Mouse (Mus musculus) lung, postnatal 0 days (tissue): ENCODE results near the gene Tekt1. TPM values are rescaled to one million over a fixed set of nuclear protein-coding genes. Genes with fewer than 3 reads are reported as not detected.

Experiments
- ATAC-seq: fragments of 200-750 bp; cut with Nextera tagmentation; 2 replicates; pipeline ENCODE4 v1.8.0; 2017; ENCODE audit warnings: moderate library complexity
- DNase-seq: peaks from one replicate; pipeline ENCODE4 v3.0.0-alpha.2; 2016; ENCODE audit warnings: low spot score
- H3K27ac ChIP-seq: fragments of 300-500 bp; sonication (generic); 2 replicates; pipeline ENCODE4 v1.5.1; 2014; ENCODE audit warnings: antibody characterized with exemption, mild to moderate bottlenecking, low read length, mixed read lengths
- H3K27me3 ChIP-seq: fragments of 300-500 bp; sonication (generic); replicated peaks from 2 replicates; pipeline ENCODE4 v1.6.1; 2014; ENCODE audit warnings: low read length, mixed read lengths; ENCODE audit not compliant: insufficient read depth
- H3K36me3 ChIP-seq: fragments of 300-500 bp; sonication (generic); 2 replicates; pipeline ENCODE4 v1.6.1; 2014; ENCODE audit warnings: low read length, mixed read lengths; ENCODE audit not compliant: insufficient read depth
- H3K4me1 ChIP-seq: fragments of 300-500 bp; sonication (generic); 2 replicates; pipeline ENCODE4 v1.6.1; 2014; ENCODE audit warnings: antibody characterized with exemption, low read depth, low read length, mixed read lengths; ENCODE audit not compliant: insufficient read depth
- H3K4me2 ChIP-seq: fragments of 300-500 bp; sonication (generic); replicated peaks from 2 replicates; pipeline ENCODE4 v1.6.1; 2014; ENCODE audit warnings: low read depth, mild to moderate bottlenecking, low read length, moderate library complexity, mixed read lengths
- H3K4me3 ChIP-seq: fragments of 300-500 bp; sonication (generic); 2 replicates; pipeline ENCODE4 v1.5.1; 2014; ENCODE audit warnings: low read depth, low read length
- H3K9ac ChIP-seq: fragments of 300-500 bp; sonication (generic); replicated peaks from 2 replicates; pipeline ENCODE4 v1.6.1; 2014; ENCODE audit warnings: low read depth, mild to moderate bottlenecking
- H3K9me3 ChIP-seq: fragments of 300-500 bp; sonication (generic); 2 replicates; pipeline ENCODE4 v1.6.1; 2016; ENCODE audit warnings: low read length, mixed read lengths
- CTCF ChIP-seq: IDR thresholded peaks from 2 replicates; pipeline ENCODE4 v1.5.1; 2016; ENCODE audit warnings: antibody characterized with exemption, mild to moderate bottlenecking
- EP300 ChIP-seq: IDR thresholded peaks from 2 replicates; pipeline ENCODE4 v1.6.1; 2016; ENCODE audit warnings: antibody characterized with exemption, mild to moderate bottlenecking, control low read depth
- WGBS: fragments of 180-500 bp; shearing (Covaris S2); extraction: QIAGEN DNeasy Blood & Tissue Kit; methylation state at CpG from one replicate; pipeline ENCODE4 v1.1.7; 2014; 5-methylcytosine and 5-hydroxymethylcytosine counted together
- polyA plus RNA-seq: library from polyadenylated mRNA; unstranded; fragments of >200 nt; fragmentation: Nextera tagmentation; extraction: Ambion mirVana; gene quantifications from 2 replicates; pipeline ENCODE4 v1.2.1, GENCODE M21; 2015

The Tekt1 gene
- polyA plus RNA-seq, 1 experiment from 2014 or later = 14.2 TPM

- peak overlapping the region; percentile 57; the same call in 1 of the 2 replicates for H3K27ac ChIP-seq
- no peak for DNase-seq
- no peak overlapping the region for H3K4me2 ChIP-seq
- no peaks in the 10 kb centered on the region for H3K27me3 ChIP-seq
- no peak for ATAC-seq
- no peak overlapping the region for H3K9ac ChIP-seq
- no peak for TF ChIP-seq EP300
- TF ChIP-seq CTCF = no peak
- 71% methylated on average over 2 of the region's 2 CpGs for WGBS
- no peaks in the 10 kb centered on the region; the same call in none of the 2 replicates for H3K36me3 ChIP-seq
- H3K9me3 ChIP-seq = no peaks in the 10 kb centered on the region
- peaks cover 5% of the 10 kb centered on the region; the same call in 1 of the 2 replicates for H3K4me1 ChIP-seq
- no peak overlapping the region for H3K4me3 ChIP-seq
These were observed 32.5 kb upstream of the Tekt1 start for GRCm38 (mm10) chr11:72394694-72395093.

GRCm38 (mm10) chr11:72393669-72394068 lies 31.4 kb upstream of the Tekt1 start:
- no peak overlapping the region for H3K4me2 ChIP-seq
- H3K4me1 ChIP-seq = peaks cover 5% of the 10 kb centered on the region; the same call in 1 of the 2 replicates
- TF ChIP-seq CTCF (no peak), EP300 (no peak)
- H3K27ac ChIP-seq = peak overlapping the region; percentile 57
- DNase-seq = peak; percentile 79
- peak; percentile 18; the same call in 1 of the 2 replicates for ATAC-seq
- H3K9ac ChIP-seq = no peak overlapping the region
- H3K4me3 ChIP-seq = no peak overlapping the region
- H3K27me3 ChIP-seq = no peaks in the 10 kb centered on the region
- H3K36me3 ChIP-seq = no peaks in the 10 kb centered on the region; the same call in none of the 2 replicates
- H3K9me3 ChIP-seq = no peaks in the 10 kb centered on the region
- 44% methylated on average over 5 of the region's 5 CpGs for whole genome bisulfite sequencing

- peaks cover 5% of the 10 kb centered on the region; the same call in 1 of the 2 replicates for H3K4me1 ChIP-seq
These were observed 31.0 kb upstream of the Tekt1 start for GRCm38 (mm10) chr11:72393243-72393642.

GRCm38 (mm10) chr11:72391181-72391580 lies 28.9 kb upstream of the Tekt1 start:
- H3K4me3 ChIP-seq = no peak overlapping the region
- H3K4me2 ChIP-seq = no peak overlapping the region
- H3K36me3 ChIP-seq = no peaks in the 10 kb centered on the region; the same call in 1 of the 2 replicates
- no peak for ATAC-seq
- no peak for DNase-seq
- H3K9me3 ChIP-seq = no peaks in the 10 kb centered on the region
- H3K27me3 ChIP-seq = no peaks in the 10 kb centered on the region
- H3K4me1 ChIP-seq = no peaks in the 10 kb centered on the region
- WGBS = 88% methylated on average over 13 of the region's 13 CpGs
- no peak for TF ChIP-seq CTCF
- H3K27ac ChIP-seq = no peak overlapping the region
- no peak overlapping the region for H3K9ac ChIP-seq

More at GRCm38 (mm10) chr11:72393243-72393642, 31.0 kb upstream of the Tekt1 start:
- H3K27ac ChIP-seq = peak overlapping the region; percentile 57; the same call in 1 of the 2 replicates
- no peaks in the 10 kb centered on the region for H3K27me3 ChIP-seq
- H3K9ac ChIP-seq = no peak overlapping the region
- no peak for TF ChIP-seq CTCF
- TF ChIP-seq EP300 = no peak
- H3K4me2 ChIP-seq = no peak overlapping the region
- no peak overlapping the region for H3K4me3 ChIP-seq
- DNase-seq (no peak), ATAC-seq (no peak)
- 54% methylated on average over 3 of the region's 3 CpGs for WGBS
- no peaks in the 10 kb centered on the region; the same call in none of the 2 replicates for H3K36me3 ChIP-seq
- H3K9me3 ChIP-seq = no peaks in the 10 kb centered on the region

GRCm38 (mm10) chr11:72389407-72390142 lies 27.3 kb upstream of the Tekt1 start:
- TF ChIP-seq CTCF = no peak
- TF ChIP-seq EP300 = peak; percentile 78
- DNase-seq = peak; percentile 87
- Histone ChIP-seq H3K36me3 (no peaks in the 10 kb centered on the region; the same call in 1 of the 2 replicates), H3K27me3 (no peaks in the 10 kb centered on the region), H3K9me3 (no peaks in the 10 kb centered on the region), H3K4me3 (no peak overlapping the region), H3K4me1 (no peaks in the 10 kb centered on the region), H3K9ac (no peak overlapping the region), H3K4me2 (no peak overlapping the region), H3K27ac (peak overlapping the region; percentile 63)
- whole genome bisulfite sequencing = 52% methylated on average over 7 of the region's 7 CpGs
- peak; percentile 84 for ATAC-seq

- 0 out of 2 replicates have a peak overlapping the region, but pooled peaks have one; percentile 6 for H3K27ac ChIP-seq
- no peaks in the 10 kb centered on the region for H3K4me1 ChIP-seq
- H3K36me3 ChIP-seq = no peaks in the 10 kb centered on the region; the same call in 1 of the 2 replicates
- WGBS = 93% methylated on average over 6 of the region's 6 CpGs
- no peaks in the 10 kb centered on the region for H3K27me3 ChIP-seq
- ATAC-seq (no peak), DNase-seq (no peak)
- no peaks in the 10 kb centered on the region for H3K9me3 ChIP-seq
- TF ChIP-seq EP300 (no peak), CTCF (no peak)
- no peak overlapping the region for H3K4me3 ChIP-seq
- H3K9ac ChIP-seq = no peak overlapping the region
- H3K4me2 ChIP-seq = no peak overlapping the region
These were observed 25.9 kb upstream of the Tekt1 start for GRCm38 (mm10) chr11:72388113-72388529.
